Mouse (Mus musculus): ENCODE results near the gene Bcl2l11.

The Bcl2l11 gene

DNA sequence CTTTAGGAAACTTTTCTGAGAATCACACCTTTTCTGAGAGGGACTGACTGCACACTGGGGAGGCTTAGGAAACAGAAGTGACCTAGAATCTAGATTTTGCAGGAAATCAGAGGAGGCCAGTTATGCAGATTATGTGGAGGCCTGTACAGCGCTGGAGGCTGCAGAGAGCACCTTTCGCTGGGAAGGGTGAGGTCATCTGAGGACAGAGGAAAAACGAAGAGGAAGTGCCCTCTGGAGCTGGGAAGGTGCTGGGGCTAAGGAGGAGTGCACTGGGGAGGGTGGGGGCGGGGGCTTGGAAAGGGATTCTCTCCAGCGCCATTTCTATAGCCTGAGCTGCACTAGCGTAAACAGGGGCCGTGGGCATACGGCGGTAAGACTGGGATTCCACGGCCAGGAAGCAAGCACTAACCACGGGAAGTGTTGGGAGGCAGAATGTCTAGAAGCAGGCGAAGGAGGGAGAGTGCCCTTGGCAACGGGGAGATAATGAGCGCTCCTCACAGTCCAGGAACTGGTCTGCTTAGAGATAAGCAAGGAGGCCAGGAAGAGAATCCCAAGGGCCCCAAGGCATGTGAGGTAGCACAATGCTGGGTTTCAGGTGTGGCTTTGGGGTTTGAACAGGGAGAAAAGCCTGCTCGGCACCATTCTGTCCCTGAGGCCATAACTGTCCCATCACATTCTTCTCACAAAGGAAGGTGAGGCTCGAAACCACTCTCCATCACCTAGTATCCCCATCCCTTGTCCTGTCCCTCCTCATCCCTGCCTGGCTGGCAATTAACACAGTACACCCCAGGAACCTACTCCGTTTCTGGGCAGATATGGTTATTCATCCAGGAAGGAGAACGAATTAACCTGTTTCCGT is 85.4 kb downstream of the Bcl2l11 start:
- peak; percentile 39 for DNase-seq (ENCODE audit: low read depth)

DNA sequence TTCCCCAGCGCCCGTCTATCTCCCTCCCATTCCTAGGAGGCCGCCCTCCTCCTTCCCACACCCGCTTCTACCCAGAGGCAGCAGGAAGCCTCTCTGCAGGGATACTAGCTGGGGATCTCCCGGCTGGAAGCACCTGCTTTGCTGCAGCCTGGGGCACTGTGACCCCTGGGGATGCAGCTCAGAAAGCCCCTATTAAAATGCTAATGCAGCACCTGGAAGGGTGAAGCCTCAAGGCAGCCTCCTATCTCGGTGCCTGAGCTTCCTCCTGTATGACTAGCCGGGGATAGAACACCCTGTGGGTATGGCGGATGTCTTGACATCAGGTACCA is 86.0 kb downstream of the Bcl2l11 start:
- DNase-seq (ENCODE audit: low read depth): no peak
